Mouse (Mus musculus) gastrocnemius, postnatal 4 days (tissue): ENCODE measurements at regions not wholly inside any gene's neighbourhood (a gene's known extent, or its start where the extent isn't known, plus 50 kb on each side); places are given as distances from the start of the nearest gene placed in this dataset.

Experiments used
- DNase-seq, 2 experiments: peaks; one replicate each; pipeline ENCODE4 v3.0.0; 2021 to 2022; ENCODE audit warnings: low spot score in 2 of 2, mixed read lengths in 2 of 2

GRCm38 (mm10) chr15:54677660-54678059, 793.0 kb downstream of the Gm7489 start:
- peak in 1 of 2 experiments; percentile 23 for DNase-seq
